Mouse (Mus musculus): ENCODE data around the gene Actr5.

DNA sequence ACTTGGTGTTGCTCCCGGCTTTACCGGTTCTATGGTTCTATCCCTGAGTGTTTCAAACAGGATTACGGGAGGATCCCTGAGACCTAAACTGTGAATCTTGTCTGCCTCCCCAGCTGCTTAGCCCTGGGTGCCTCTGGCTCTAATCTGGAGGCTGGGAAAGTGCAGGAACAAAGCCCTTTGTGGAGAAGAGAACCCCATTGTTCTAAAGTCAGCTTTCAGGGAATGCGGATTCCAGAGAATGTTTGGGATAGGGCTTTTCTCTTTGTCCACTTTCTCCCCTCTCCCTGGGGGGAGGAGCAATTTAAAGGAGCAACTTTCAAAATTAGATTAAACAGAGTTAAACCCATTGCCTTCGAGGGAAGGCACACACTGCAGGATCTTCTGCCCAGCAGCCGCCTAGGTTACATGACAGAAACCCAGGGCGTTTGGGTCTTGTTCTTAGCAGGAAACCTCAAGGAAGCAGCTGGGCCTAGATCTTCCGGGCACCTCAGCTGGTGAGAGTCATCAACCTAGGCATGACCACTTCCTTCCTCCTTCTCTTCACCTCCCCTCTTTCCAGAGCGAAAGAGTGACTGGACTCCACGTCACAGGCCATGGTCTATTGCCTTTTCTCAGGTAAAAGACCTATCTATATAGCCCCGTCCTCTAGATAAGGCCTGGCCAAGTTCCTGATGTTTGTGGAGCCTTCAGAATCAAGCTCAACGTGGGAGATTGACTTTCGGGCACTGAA is 41.5 kb downstream of the Actr5 start:
- no peak for TF ChIP-seq EP300 (IDR thresholded peaks at IDR 0.05)
- TF ChIP-seq CTCF (IDR thresholded peaks at IDR 0.05): no peak
